Mouse (Mus musculus): Measurements from ENCODE around the gene Olfr1315-ps1. TPM values are rescaled to one million over a fixed set of nuclear protein-coding genes. Genes with fewer than 3 reads are reported as not detected.

The Olfr1315-ps1 gene
- not detected in 2 replicates for polyA plus RNA-seq (2015; fragmentation: Nextera tagmentation; extraction: Ambion mirVana)

GRCm38 (mm10) chr2:112115340-112115739 is at the start of gene Olfr1315-ps1:
Gene Olfr1315-ps1 (minus strand): TSS chr2:112115440.
- H3K9me3 ChIP-seq, result no peaks in the 10 kb centered on the region
- H3K4me1 ChIP-seq, result no peaks in the 10 kb centered on the region
- no peak for ATAC-seq (replicated peaks)
- H3K9ac ChIP-seq (replicated peaks), result no peak within 1 kb of the TSS
- no peaks in the 10 kb centered on the region for H3K36me3 ChIP-seq
- no peaks in the 10 kb centered on the region for H3K27me3 ChIP-seq
- no peak within 1 kb of the TSS for H3K4me2 ChIP-seq (replicated peaks)
- WGBS, result 82% methylated on average over 1 of the region's 1 CpGs
- no peak within 1 kb of the TSS for H3K4me3 ChIP-seq
- no peak within 1 kb of the TSS for H3K27ac ChIP-seq (replicated peaks)

- no peaks in the 10 kb centered on the region for H3K9me3 ChIP-seq
- H3K27ac ChIP-seq (replicated peaks), result no peak within 1 kb of the TSS
- H3K4me2 ChIP-seq (replicated peaks), result no peak within 1 kb of the TSS
- no peaks in the 10 kb centered on the region for H3K27me3 ChIP-seq
- H3K4me3 ChIP-seq, result no peak within 1 kb of the TSS
- no peak within 1 kb of the TSS for H3K9ac ChIP-seq (replicated peaks)
- no peaks in the 10 kb centered on the region for H3K4me1 ChIP-seq
- no peak for ATAC-seq (replicated peaks)
- H3K36me3 ChIP-seq, result no peaks in the 10 kb centered on the region
These were observed 38.7 kb upstream of the Olfr1315-ps1 start, which contains the start of gene Olfr1318 for GRCm38 (mm10) chr2:112153898-112154297. Gene Olfr1318 (plus strand): TSS chr2:112154198.

- no peak within 1 kb of the TSS for H3K4me2 ChIP-seq (replicated peaks)
- WGBS, result 73% methylated on average over 2 of the region's 2 CpGs
- no peak within 1 kb of the TSS for H3K27ac ChIP-seq (replicated peaks)
- H3K9me3 ChIP-seq, result no peaks in the 10 kb centered on the region
- no peaks in the 10 kb centered on the region for H3K36me3 ChIP-seq
- no peaks in the 10 kb centered on the region for H3K27me3 ChIP-seq
- H3K4me1 ChIP-seq, result no peaks in the 10 kb centered on the region
- no peak within 1 kb of the TSS for H3K9ac ChIP-seq (replicated peaks)
- ATAC-seq (replicated peaks), result no peak
- no peak within 1 kb of the TSS for H3K4me3 ChIP-seq
These were observed 24.8 kb upstream of the Olfr1315-ps1 start, which contains the start of gene Olfr1317 for GRCm38 (mm10) chr2:112140029-112140428. Gene Olfr1317 (plus strand): TSS chr2:112140329.

- no peaks in the 10 kb centered on the region for H3K9me3 ChIP-seq
- no peaks in the 10 kb centered on the region for H3K27me3 ChIP-seq
- H3K36me3 ChIP-seq, result no peaks in the 10 kb centered on the region
- H3K4me3 ChIP-seq, result no peak within 1 kb of the TSS
- 88% methylated on average over 2 of the region's 2 CpGs for WGBS
- H3K4me2 ChIP-seq (replicated peaks), result no peak within 1 kb of the TSS
- no peak for ATAC-seq (replicated peaks)
- H3K4me1 ChIP-seq, result no peaks in the 10 kb centered on the region
- H3K9ac ChIP-seq (replicated peaks), result no peak within 1 kb of the TSS
- H3K27ac ChIP-seq (replicated peaks), result no peak within 1 kb of the TSS
These were observed 19.6 kb upstream of the Olfr1315-ps1 start, which contains the start of gene Olfr1316 for GRCm38 (mm10) chr2:112134877-112135276. Gene Olfr1316 (minus strand): TSS chr2:112134977.

- no peaks in the 10 kb centered on the region for H3K4me1 ChIP-seq
- no peaks in the 10 kb centered on the region for H3K9me3 ChIP-seq
- no peak within 1 kb of the TSS for H3K9ac ChIP-seq (replicated peaks)
- H3K4me3 ChIP-seq, result no peak within 1 kb of the TSS
- no peaks in the 10 kb centered on the region for H3K27me3 ChIP-seq
- no peaks in the 10 kb centered on the region for H3K36me3 ChIP-seq
- H3K27ac ChIP-seq (replicated peaks), result no peak within 1 kb of the TSS
- no peak within 1 kb of the TSS for H3K4me2 ChIP-seq (replicated peaks)
- ATAC-seq (replicated peaks), result no peak
These were observed 18.6 kb downstream of the Olfr1315-ps1 start, which contains the start of gene Olfr1314 for GRCm38 (mm10) chr2:112096681-112097080. Gene Olfr1314 (minus strand): TSS chr2:112096781.

- no peak for ATAC-seq (replicated peaks)
- no peak within 1 kb of the TSS for H3K27ac ChIP-seq (replicated peaks)
- no peak within 1 kb of the TSS for H3K4me2 ChIP-seq (replicated peaks)
- H3K27me3 ChIP-seq, result no peaks in the 10 kb centered on the region
- H3K4me1 ChIP-seq, result no peaks in the 10 kb centered on the region
- H3K36me3 ChIP-seq, result no peaks in the 10 kb centered on the region
- H3K9ac ChIP-seq (replicated peaks), result no peak within 1 kb of the TSS
- no peaks in the 10 kb centered on the region for H3K9me3 ChIP-seq
- no peak within 1 kb of the TSS for H3K4me3 ChIP-seq
These were observed 37.5 kb downstream of the Olfr1315-ps1 start, which contains the start of gene Olfr1313 for GRCm38 (mm10) chr2:112077743-112078142. Gene Olfr1313 (minus strand): TSS chr2:112077843.

Other genes with a start within 250 kb of the Olfr1315-ps1 start
- not detected in 2 replicates for gene Olfr1305, start 238.3 kb downstream of the Olfr1315-ps1 start, polyA plus RNA-seq (2015; fragmentation: Nextera tagmentation; extraction: Ambion mirVana)
- gene Olfr1306, start 199.2 kb downstream of the Olfr1315-ps1 start, polyA plus RNA-seq (2015; fragmentation: Nextera tagmentation; extraction: Ambion mirVana), result not detected in 2 replicates
- not detected in 2 replicates for gene Olfr1307, start 166.0 kb downstream of the Olfr1315-ps1 start, polyA plus RNA-seq (2015; fragmentation: Nextera tagmentation; extraction: Ambion mirVana)
- gene Olfr1308, start 150.5 kb downstream of the Olfr1315-ps1 start, polyA plus RNA-seq (2015; fragmentation: Nextera tagmentation; extraction: Ambion mirVana), result not detected in 2 replicates
- not detected in 2 replicates for gene Olfr1309, start 125.2 kb downstream of the Olfr1315-ps1 start, polyA plus RNA-seq (2015; fragmentation: Nextera tagmentation; extraction: Ambion mirVana)
- not detected in 2 replicates for gene Olfr1310, start 102.7 kb downstream of the Olfr1315-ps1 start, polyA plus RNA-seq (2015; fragmentation: Nextera tagmentation; extraction: Ambion mirVana)
- not detected in 2 replicates for gene Olfr1311, start 91.0 kb downstream of the Olfr1315-ps1 start, polyA plus RNA-seq (2015; fragmentation: Nextera tagmentation; extraction: Ambion mirVana)
- gene Olfr1312, start 65.2 kb downstream of the Olfr1315-ps1 start, polyA plus RNA-seq (2015; fragmentation: Nextera tagmentation; extraction: Ambion mirVana), result not detected in 2 replicates
- not detected in 2 replicates for gene Olfr1313, start 37.6 kb downstream of the Olfr1315-ps1 start, polyA plus RNA-seq (2015; fragmentation: Nextera tagmentation; extraction: Ambion mirVana)
- not detected in 2 replicates for gene Olfr1314, start 18.7 kb downstream of the Olfr1315-ps1 start, polyA plus RNA-seq (2015; fragmentation: Nextera tagmentation; extraction: Ambion mirVana)
- gene Olfr1316, start 19.5 kb upstream of the Olfr1315-ps1 start, polyA plus RNA-seq (2015; fragmentation: Nextera tagmentation; extraction: Ambion mirVana), result not detected in 2 replicates
- gene Olfr1317, start 24.9 kb upstream of the Olfr1315-ps1 start, polyA plus RNA-seq (2015; fragmentation: Nextera tagmentation; extraction: Ambion mirVana), result 0.06 TPM in 1 of 2 replicates, not detected in the other
- 0.09 TPM in 1 of 2 replicates, not detected in the other for gene Olfr1318, start 38.8 kb upstream of the Olfr1315-ps1 start, polyA plus RNA-seq (2015; fragmentation: Nextera tagmentation; extraction: Ambion mirVana)
- 13.4 and 15.2 TPM in 2 replicates for gene Lpcat4, start 124.0 kb upstream of the Olfr1315-ps1 start, polyA plus RNA-seq (2015; fragmentation: Nextera tagmentation; extraction: Ambion mirVana)
- gene Nutm1, start 143.9 kb upstream of the Olfr1315-ps1 start, polyA plus RNA-seq (2015; fragmentation: Nextera tagmentation; extraction: Ambion mirVana), result 0.04 TPM in 1 of 2 replicates, not detected in the other
- gene Nop10, start 146.5 kb upstream of the Olfr1315-ps1 start, polyA plus RNA-seq (2015; fragmentation: Nextera tagmentation; extraction: Ambion mirVana), result 164 and 187 TPM in 2 replicates
- gene Slc12a6, start 150.4 kb upstream of the Olfr1315-ps1 start, polyA plus RNA-seq (2015; fragmentation: Nextera tagmentation; extraction: Ambion mirVana), result 15.6 and 16.9 TPM in 2 replicates
- gene Gm21985, start 150.9 kb upstream of the Olfr1315-ps1 start, polyA plus RNA-seq (2015; fragmentation: Nextera tagmentation; extraction: Ambion mirVana), result 0.06 TPM in 1 of 2 replicates, not detected in the other